Mouse (Mus musculus) layer of hippocampus, adult 9-10 months (tissue): Measurements from ENCODE around the gene Rgs9.
A peak's percentile ranks its signal among the peaks of the same experiment; 100 is the strongest.

Experiments
- DNase-seq: peaks from one replicate; pipeline ENCODE4 v3.0.0; 2022; ENCODE audit warnings: low spot score

Rgs9 gene

DNA sequence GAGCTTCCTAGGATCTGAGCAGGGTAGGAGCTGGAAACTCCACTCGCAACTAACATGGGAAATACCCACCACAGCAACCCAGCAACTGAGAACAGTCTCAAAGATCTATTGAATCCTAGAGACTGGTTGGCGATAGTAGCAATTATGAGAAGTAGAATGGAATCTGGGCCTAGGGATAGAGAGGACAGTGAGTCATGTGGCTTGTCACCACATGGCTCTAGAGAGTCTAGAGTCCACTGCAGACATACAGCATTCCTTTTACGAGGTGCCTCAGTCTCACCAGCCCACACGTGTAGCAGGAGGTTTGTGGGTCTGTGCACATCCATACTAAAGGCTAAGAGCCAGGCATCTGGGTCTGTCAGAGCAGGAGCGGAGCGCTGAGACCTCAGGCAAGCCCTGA is 59.3 kb downstream of the Rgs9 start:
- DNase-seq: no peak

DNA sequence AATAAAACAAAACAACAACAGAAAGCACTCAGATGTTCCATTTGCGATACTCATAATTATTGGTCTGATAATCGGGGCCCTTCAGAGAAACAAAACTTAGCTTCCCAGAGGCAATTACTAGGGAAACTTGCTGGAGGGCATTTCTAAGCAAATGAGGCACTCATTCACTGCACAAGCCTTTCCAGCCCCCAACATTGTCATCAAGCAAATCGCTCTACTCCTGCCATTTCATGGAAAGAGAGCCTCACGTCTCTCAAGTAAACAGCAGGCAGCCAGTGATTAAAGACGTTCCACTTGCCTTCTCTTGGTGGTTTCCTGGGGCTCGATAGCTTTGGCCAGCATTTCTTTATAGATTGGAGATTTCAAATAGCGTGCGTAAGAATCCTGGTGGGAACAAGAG is 60.1 kb downstream of the Rgs9 start:
- no peak for DNase-seq

DNA sequence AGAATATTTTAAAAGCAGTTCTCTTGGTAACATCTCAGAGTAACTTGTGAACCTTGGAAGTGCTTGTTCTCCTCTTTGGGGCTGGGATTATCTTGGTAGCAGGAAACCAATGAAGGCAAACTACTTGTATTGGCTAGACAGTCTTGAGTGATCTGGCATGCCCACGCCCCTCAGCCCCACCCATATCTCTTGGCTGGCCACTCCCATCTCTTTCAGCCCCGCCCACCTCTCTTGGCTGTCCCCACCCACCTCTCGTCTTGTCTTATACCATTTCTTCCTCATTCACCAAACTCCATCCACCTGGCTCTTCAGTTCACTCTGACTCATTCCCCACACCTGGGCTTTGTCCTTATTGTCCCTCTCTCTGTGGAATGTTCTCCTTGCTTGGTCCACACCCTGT is 64.3 kb downstream of the Rgs9 start:
- no peak for DNase-seq

DNA sequence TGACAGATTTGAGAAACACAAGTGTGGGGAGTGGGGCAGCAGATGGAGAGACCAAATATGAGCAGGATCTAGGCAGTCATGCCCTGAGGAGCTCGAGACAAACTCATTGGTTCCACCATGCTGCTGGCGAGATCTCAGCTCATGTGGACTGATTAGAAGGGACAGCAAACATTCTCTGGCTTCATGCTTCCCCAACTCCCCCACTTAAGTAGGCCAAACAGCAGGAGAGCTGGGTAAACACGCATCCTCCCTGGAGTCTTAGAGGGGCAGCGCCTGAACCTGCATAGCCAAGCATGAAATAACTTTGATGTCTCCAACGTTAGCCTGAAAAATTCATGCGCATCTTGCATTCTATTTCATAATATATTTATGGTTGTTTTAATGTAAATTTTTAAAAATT is 65.1 kb downstream of the Rgs9 start:
- DNase-seq: no peak

DNA sequence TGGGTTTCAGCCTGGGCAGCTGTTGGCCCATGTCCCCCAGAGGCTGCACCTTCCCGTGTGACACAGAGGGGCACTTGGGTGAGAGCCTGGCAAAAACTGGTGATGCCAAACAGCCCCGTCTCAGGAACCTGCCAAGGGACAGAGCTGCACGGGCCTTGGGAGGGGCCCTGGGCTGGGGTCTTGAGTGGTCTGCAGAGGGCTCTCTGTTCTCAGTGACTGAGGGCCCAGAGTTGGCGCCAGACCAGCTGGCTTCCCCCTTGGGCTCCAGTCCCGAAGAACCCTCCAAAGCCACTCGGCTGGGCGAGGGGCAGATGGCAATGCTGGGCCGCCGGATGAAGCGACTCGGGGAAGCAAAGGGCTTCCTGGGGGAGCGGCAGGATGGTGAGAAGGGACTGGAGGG is 70.8 kb downstream of the Rgs9 start:
- no peak for DNase-seq

DNA sequence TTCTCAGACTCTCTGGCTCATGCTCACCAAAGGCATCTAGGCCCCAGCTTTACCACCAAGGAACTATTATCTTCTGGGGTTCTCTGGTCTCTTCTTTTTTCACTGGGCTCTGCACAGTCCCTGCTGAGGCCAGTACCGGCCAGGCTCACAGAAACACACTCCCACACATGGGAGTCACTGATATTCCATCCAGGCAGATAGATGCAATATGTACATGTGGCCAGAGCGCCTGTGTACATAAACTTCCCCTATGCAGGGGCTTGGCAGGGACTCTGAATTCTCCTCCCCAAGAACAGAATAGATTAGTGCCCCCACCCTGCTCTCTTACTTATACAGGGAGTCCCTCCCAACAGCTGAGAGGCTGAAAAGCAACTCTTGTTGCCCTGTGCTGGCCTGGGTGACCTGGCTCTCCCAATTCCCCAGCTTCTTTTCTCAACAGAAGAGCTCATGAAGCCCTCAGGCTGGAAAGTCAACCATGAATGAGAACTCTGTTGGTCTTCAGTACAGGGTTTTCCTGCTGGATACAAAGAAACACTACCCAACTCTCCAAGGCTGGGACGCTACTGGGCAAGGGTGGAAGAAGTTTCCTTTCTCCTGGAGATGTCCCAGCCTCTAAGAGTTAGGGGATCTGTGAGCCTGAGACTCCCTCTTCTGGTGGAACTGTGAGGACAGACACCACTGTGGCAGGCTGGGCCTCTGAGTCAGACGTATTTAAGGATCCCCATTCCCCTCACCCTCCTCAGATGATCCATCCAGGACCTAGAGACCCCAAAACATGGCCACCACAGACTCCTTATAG is 76.5 kb downstream of the Rgs9 start:
- DNase-seq: no peak

DNA sequence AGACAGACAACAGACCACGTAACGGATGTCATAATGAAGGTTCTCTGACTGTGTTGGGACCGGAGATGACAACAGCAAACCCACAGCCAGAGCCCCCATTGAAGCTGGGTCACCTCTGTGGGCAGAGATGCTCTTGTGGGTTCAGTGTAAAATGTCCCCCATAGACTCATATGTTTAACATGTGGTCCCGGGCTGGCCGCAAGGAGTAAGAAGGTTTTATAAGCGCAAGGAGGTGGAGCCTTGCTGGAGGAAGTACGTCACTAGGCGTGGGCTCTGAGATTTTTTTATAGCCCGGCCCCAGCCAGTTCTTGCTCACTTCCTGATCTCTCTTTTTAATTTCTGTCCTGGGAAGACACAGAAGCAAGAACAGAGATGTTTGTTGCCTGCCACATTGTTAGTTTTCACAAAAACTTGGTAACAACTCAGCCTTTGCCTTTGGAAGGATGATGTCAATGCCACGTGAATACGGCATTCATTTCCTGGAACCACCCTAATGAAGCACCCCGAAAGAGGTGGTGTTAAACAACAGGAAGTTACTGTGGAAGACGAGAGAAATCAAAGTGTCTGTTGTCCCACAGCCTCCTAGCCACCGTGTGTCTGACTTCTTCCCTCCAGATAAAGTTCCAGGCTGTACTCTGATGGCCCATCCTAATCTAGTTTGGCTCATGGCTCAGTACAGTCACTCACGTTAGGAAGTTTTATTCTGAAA is 79.1 kb downstream of the Rgs9 start:
- no peak for DNase-seq

DNA sequence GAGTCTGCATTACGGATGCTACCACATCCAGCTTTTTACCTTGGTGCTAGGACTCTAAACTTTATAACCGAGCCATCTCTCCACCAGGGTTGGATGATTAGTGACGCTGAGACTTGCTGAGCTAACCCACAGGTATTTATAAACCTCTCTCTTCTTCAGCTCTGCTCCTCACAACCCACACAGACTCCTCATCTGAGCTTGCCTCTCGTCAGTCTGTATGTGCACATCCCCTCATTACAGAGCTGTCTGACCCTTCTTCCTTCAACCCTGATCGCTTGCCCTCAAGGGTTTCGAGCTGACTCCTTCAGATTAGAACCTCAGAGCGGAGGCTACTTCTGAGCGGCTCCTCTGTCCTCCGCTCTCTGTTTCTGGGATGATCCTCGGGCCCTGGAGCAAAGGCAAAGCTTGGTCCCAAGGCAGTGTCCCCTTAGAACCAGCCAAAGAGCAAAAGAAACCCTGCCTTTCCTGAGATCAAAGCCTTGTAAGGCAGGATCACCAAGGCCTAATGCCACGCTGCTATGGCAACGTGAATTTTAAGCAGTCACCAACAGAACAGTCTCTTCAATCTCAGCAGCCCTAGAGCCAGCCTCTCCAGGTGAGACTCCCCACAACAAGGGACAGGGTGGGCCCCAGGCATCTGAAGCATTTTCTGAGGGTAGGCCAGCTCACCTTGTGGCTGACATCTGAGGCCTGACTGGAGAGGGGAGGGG is 79.9 kb downstream of the Rgs9 start:
- DNase-seq: no peak

DNA sequence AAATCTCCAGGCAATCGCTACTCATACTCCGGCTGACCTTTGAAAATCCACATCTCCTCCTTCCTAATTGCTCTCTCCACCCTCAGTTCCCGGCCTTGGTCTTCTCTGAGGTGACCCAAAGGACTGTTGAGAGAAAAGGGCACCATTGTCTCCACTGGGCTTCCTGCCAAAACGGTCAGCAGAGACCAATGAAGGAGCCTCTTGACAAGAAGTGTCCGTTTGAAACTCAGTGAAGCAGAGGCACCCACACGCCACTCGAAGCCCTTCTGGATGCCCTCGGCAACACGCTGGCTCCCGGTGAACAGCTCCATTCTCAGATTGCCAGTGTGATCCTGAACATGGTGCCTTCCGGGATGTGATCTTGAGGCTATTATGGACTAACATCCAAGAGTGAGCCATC is 87.2 kb downstream of the Rgs9 start:
- DNase-seq: no peak

DNA sequence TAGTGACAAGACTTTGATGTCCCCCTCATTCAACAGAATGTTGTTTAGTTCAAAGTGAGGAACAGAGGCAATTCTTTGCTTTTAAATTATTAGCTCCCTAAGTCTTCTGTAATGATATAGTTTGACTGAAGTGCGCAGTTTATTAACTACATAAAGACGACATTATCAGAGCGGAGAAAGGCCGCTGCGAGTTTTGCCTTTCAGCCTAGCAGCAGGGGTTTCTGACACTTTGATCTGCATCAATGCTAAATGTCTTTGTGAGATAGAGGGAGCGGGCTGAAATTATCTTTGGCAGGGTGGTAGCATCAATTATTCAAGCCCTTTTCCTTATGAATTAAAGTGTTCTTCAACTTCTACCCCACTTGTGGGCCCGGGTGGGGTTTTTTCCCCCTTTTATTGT is 87.6 kb downstream of the Rgs9 start:
- DNase-seq: no peak

DNA sequence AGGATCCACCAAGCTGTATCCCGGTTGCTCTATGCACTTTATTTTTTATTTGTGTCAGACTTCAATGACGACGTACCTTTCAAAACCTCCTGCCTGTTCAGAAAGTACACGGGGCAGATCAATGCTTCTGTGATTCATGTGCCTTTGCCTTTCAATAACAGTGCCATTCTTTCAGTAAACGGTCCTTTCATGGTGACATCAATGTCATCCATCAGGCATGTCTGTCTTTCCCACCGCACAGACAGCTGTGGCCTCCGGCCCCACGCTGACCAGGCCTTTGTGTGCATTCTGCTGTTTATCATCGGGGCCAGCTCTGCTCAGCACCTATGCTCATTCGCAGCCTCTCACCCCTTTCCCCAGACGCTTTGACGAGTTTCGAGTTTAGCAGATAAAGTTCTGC is 91.2 kb downstream of the Rgs9 start:
- DNase-seq: no peak

DNA sequence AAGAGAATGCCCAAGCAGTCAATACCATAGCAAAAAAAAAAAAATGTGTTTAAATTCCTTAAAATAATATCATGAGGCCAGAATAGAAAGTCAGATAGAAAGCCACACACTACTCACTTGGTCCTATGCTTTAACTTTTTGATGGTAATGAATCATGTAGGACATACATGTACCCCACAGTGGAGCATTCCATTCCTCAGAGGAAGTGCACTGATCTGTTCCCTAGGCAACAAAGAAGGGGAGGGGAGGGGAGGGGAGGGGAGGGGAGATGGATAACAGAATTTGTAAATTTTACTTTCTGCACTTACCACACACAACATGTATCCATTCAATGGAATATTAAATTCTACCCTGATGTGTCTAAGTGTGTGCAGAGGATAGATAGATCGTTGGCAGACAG is 91.9 kb downstream of the Rgs9 start:
- no peak for DNase-seq

DNA sequence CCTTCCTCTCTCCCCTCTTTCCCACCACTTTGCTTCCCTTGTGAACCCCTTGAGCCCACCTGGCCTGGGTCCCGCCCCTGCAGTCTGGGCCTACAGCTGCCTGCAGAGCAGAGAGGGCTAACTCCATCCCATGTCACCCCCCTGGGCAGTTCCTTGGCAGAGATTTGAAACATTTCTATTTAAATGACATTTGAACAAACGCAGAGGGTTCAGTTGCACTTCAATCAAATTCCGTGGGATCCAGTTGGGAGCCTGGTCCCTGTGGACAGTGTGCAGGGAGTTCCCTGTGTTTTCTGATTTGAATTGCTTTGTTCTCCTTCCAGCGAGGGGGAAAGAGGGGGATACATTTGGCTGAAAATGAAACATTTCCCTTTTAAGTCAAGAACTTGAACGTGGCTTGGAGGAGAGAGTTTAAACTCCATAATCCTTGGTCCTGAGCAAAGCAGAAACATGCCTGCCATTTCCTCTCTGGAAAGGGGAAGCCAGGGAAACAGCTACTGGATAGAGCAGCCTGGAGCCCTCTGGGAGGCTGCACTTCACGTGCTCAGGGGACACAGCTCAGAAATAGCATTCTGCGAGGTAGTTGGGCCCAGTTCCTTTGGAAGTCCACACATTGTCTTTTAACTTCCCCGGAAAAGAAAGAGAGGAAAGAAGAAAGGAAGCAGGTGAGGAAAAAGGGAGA is 98.2 kb downstream of the Rgs9 start:
- no peak for DNase-seq

DNA sequence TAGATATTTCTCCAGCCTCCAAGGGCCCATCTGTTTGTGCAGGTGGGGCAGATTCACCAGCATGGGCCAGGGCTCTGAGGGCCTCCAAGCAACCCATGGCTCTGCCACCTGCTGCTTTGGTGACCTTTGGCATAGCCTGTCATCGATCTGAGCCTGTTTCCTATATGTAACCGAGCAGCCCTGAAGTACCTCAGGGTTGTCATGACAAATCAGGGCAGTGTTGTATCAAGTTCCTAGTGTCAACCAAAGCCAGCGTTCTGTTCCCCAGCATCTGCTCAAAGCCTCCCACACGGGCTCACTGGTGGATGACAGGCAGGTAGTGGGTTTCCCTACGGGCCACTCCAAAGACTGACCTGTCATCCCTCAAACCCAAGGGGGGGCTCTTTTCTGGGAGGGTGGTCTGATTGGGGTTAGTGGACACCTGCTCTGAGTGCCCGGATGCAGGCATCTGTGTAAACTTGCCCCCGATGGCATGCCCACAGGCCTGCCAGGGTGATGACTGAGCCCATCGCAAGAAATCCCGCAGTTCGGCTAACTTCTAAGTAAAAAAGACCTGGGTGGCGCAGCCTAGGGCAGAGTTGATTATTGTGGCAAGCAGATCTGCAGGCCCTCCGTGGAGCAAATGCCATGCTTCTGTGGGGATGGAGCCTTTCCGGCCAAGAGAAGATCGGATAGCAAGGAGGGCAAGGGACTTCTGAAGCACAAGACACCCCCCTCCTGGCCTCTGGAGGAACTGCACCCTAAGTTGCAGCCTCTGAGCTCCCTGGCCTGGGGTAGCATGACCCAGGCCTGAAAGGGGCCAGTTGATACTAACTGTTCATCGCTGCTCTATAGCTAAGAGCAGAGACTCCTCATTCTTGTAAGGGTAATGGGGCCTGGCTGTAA is 105.0 kb downstream of the Rgs9 start:
- peak; percentile 43 for DNase-seq

DNA sequence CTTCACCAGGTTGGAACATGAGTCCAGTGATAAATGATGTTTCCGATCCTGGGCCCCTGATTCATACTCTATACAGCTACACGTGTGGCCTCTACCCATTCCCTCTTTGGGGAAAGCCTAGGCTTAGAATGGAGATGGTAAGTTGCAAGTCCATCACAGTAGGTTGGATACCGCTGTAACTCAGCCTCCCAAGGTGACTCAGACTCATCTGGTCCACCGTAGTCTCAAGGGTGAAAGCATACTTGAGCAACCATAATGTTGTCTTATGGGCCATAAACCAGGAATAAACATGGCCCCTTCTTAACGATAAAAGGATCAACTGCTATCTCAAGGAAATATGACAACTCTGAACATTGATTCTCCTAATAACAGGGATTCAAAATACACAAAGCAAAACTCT is 109.7 kb downstream of the Rgs9 start:
- DNase-seq: no peak

DNA sequence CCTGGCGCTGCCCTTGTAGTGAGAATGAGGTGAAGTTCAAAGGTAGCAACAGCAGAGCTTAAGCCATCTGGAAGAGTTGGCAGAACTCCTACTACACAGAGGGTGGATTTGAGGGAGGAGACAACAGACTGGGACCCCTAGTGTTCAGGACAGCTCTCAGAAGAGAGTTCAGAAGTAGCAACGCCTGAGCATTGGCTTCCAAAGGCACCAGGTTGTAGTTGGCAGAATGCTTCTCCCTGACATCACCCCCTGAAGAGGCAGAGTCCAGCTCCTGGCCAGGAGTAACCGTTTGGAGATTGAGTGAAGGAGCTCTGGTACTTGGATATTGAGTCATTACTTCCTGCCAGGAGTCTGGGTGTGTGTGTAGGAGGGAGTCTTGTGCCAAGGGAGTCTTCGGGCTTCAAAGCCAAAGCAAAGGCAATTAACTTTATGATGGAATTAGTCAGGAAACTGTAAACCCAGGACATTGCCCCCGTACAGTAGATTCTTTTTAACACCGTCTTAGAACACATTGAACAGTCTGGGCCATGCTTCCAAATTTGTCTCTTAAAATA is 110.2 kb downstream of the Rgs9 start:
- DNase-seq: no peak

DNA sequence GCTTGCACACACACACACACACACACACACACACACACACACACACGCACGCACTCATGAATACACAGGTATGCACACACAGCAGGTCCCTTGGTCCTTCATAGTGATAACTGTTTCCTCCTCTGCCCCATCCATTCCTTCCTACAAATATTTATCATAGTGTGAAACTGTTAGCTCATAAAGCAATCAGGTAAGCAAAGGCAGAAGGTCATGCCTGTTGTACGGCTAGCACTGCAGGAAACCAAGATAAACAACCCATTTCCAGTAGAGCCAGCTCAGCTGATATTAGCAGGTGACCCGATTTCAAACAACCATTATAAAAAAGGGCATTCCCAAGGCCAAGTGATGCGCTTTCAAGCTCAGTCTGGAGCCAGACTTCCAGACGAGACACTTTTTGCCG is 116.8 kb downstream of the Rgs9 start:
- no peak for DNase-seq

DNA sequence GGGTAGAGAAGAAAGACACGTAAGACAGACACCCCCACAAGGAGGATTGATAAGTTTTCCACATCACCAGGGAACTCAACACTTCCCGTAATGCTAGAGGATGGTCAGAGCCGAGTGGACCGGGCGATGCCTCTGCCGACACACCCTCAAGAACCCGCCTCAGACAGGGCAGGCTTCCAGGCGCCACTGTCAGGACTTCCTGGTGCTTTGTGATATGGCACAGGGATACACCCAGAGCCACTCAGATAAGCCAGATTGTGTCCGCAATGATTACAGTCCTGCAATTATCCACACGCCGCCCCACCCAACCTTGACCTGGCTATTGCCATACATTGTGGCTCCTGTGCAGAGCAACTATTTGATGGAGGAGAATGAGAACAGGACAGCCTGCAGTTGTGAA is 117.6 kb downstream of the Rgs9 start:
- no peak for DNase-seq

DNA sequence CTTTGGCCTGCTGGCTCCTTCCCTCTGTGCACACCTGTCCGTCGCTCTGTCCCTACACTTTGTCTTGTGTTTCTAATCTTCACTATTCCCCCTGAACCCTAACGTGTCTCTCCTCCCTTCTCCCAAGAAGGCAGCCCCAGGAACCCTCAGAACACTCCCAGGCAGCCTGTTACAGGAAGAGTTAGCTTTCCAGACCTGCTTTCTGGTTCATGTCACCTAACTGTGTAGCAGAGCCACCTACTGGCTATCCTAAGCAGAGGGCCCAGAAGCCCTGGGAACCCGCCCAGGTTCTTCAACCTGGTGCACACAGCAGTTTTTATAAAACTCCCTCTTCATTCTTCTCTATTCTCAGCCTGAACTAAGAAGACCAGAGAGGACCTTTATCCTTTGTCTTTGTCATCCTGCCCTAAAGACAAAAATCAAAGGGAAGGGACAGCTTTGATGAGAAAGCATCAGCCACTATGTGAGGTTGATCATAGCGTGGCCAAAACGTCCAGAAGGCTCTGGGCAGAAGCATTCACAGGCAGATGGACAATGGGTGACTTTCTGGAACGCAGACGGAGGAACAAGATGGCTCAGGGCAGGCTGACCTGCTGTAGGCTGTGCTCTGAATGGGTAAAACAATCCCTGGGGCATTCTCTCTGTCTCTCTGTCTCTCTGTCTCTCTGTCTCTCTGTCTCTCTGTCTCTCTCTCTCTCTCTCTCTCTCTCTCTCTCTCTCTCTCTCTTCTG is 119.0 kb downstream of the Rgs9 start:
- DNase-seq: peak; percentile 41

DNA sequence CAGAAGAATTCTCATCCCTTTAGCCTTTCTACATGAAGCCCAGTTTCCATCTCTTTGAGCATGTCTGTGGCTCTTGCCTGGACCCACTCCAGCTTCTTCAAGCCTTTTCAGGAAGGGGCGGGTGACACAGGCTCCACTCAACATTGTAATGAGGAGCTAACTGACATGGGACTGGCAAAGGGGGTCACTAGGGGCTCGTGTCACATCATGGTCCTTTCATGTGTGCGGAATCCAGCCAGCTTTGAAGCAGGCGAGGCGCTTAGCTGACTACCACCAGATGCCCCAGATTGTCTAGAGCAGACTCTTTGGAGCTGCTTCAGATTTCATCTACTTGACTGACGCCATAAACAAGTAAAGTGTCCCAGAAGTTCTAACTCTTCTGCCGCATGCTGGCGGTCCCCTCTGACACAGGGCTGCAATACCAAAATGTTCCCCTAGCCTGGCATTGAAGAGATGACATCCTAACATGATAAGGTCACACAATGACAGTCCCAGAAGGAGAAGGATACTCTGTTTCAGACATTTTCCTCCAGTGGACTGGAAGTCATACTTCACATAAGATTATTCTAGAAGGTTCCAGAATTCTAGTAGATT is 122.5 kb downstream of the Rgs9 start:
- DNase-seq: no peak
